Mouse (Mus musculus): ENCODE data around the gene Tmem144.

DNA sequence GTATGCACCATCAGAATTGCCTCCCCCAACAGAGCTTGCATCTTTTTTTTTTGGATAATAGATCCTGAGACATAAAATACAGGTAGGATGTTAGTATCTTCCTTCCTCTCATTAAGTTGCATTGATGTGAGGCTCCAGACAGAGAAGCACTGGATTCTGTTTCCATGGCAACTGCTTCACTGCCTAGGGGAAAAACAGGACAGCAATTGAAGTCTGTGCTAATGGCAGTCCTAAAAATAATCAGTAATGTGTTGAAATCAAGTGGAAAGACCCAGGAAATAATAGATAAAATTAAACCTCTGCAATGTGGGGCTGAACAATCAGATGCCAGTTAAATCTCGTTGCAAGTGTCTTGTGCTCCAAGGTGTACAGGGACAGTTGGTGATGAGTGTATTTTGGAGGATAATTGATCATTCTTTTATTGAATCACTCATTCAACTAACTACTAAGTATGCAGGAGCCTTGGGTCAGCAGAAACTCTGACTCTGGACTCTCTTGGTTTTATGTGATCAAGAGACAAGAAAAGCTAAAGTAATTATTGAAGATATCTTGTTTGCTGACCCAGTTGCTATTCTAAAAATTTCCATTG, 14.6 kb upstream of the Tmem144 start:
- TF ChIP-seq POLR2A (IDR thresholded peaks at IDR 0.05; ENCODE audit: borderline replicate concordance, low read depth, low read length) (no peak), CTCF (IDR thresholded peaks at IDR 0.05; ENCODE audit: low read depth, low read length) (no peak)
